In genomic region chr11:106658051-106658880, GRCm38 (mm10) we compare ENCODE assay signal across 8 mouse cellular contexts. TPM values are rescaled to one million over a fixed set of nuclear protein-coding genes. Genes with fewer than 3 reads are reported as not detected.
DNase-seq lines count a peak whose midpoint lies in the region; ATAC-seq lines count a peak whose summit lies in the region.

No protein-coding gene starts in this region.

- peak; percentile 78 for DNase-seq in CD4-positive, CD25-positive, alpha-beta regulatory T cell, adult 2 months (ENCODE audit: low read depth, low spot score)
- DNase-seq in brain, adult 2 months (ENCODE audit: low read depth, low spot score): peak; percentile 95
- DNase-seq in heart, postnatal 10 days: peak; percentile 89 to 90
- peak; percentile 85 to 91 for DNase-seq in kidney, postnatal 25 days
- DNase-seq in ovary, postnatal 14 days (ENCODE audit: low spot score): peak; percentile 76
- DNase-seq in yolk sac, embryonic 10.5 days (ENCODE audit: low spot score): peak; percentile 38

- no peaks in the 10 kb centered on the region for H3K36me3 ChIP-seq in forebrain, embryonic 15.5 days
- no peaks in the 10 kb centered on the region for H3K36me3 ChIP-seq in liver, embryonic 15.5 days (replicated peaks)

- no peak overlapping the region for H3K9ac ChIP-seq in forebrain, embryonic 15.5 days (replicated peaks)
- H3K9ac ChIP-seq in liver, embryonic 15.5 days: no peak overlapping the region

- peak overlapping the region; percentile 14; the same call in 1 of the 2 replicates for H3K4me2 ChIP-seq in forebrain, embryonic 15.5 days (replicated peaks)
- no peak overlapping the region for H3K4me2 ChIP-seq in liver, embryonic 15.5 days

- H3K4me1 ChIP-seq in forebrain, embryonic 15.5 days: peaks cover 33% of the 10 kb centered on the region
- peaks cover 11% of the 10 kb centered on the region; the same call in 1 of the 2 replicates for H3K4me1 ChIP-seq in liver, embryonic 15.5 days (replicated peaks)

- no peak overlapping the region for H3K4me3 ChIP-seq in forebrain, embryonic 15.5 days
- no peak overlapping the region for H3K4me3 ChIP-seq in liver, embryonic 15.5 days (replicated peaks)

- peak; percentile 92 for ATAC-seq in forebrain, embryonic 15.5 days (replicated peaks)
- 0 out of 2 replicates have a peak, but pooled peaks have one; percentile 15 for ATAC-seq in liver, embryonic 15.5 days (ENCODE audit: insufficient read depth)

- intact Hi-C loops in heart, postnatal 10 days (cut with DNase I): loop anchor here (2.0 kb wide), 1 partner anchor 17 kb away; no protein-coding TSS in a partner anchor

- 9% methylated on average over 14 of the region's 14 CpGs for WGBS in forebrain, embryonic 15.5 days
- 43% methylated on average over 14 of the region's 14 CpGs for WGBS in liver, embryonic 15.5 days (ENCODE audit: insufficient replicate concordance)

- H3K9me3 ChIP-seq in forebrain, embryonic 15.5 days: no peaks in the 10 kb centered on the region
- no peaks in the 10 kb centered on the region for H3K9me3 ChIP-seq in liver, embryonic 15.5 days (replicated peaks)

- H3K27me3 ChIP-seq in forebrain, embryonic 15.5 days: no peaks in the 10 kb centered on the region
- H3K27me3 ChIP-seq in liver, embryonic 15.5 days: no peaks in the 10 kb centered on the region

- H3K27ac ChIP-seq in forebrain, embryonic 15.5 days (replicated peaks): peak overlapping the region; percentile 83
- no peak overlapping the region; the same call in 1 of the 2 replicates for H3K27ac ChIP-seq in liver, embryonic 15.5 days (replicated peaks)

RNA-seq across cellular contexts. Expression of gene Tex2, which starts 45.0 kb away (rescaled TPM):
- 14.0 and 15.2 TPM in 2 replicates for polyA plus RNA-seq in forebrain, embryonic 15.5 days (2015; fragmentation: Nextera tagmentation; extraction: Ambion mirVana)
- total RNA-seq in heart, postnatal 10 days (2021): 10 to 100 TPM; 40.1 to 40.3 TPM
- polyA plus RNA-seq in liver, embryonic 15.5 days (2015; fragmentation: Nextera tagmentation; extraction: Ambion mirVana): 9.2 and 10.2 TPM in 2 replicates

Comparison
In these comparisons a context has a peak if more than half of its experiments do, and no peak if none do; other contexts are left out.
1. DNase-seq: peak in every context shown above with its lines; median percentile 95 in brain, adult 2 months; 90 in heart, postnatal 10 days; 88 in kidney, postnatal 25 days; 78 in CD4-positive, CD25-positive, alpha-beta regulatory T cell, adult 2 months; 76 in ovary, postnatal 14 days; 38 in yolk sac, embryonic 10.5 days.